Mouse (Mus musculus): ENCODE results near the gene Rtp2. TPM values are rescaled to one million over a fixed set of nuclear protein-coding genes. Genes with fewer than 3 reads are reported as not detected.

Rtp2 gene
- polyA plus RNA-seq, 1 experiment: not detected

DNA sequence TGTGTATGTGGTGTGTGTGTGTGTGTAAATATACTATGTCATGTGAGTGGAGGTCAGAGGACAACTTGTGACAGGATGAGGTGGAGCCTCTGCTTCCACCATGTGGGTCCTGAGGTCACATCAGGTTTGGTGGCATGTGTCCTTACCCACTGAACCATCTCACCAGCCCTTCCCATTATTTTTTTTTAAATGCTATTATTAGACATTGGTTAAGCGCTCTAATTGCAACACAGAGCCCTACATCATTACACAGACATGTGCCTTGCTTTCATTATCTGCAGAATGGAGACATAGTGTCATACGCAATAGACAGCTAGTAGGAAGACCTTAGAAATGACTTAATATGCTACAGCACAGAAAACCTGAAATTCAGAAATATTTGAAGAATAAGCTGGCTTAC, 44.0 kb upstream of the Rtp2 start:
- H3K27ac ChIP-seq (ENCODE audit: insufficient read depth, low read length): no peak overlapping the region
- peaks cover 3% of the 10 kb centered on the region; the same call in 1 of the 2 replicates for H3K4me1 ChIP-seq (ENCODE audit: control insufficient read depth, insufficient read depth, insufficient read length)
- 89% methylated on average over 2 of the region's 2 CpGs for WGBS
- DNase-seq (ENCODE audit: low read depth in 1 of 2, low spot score in 2 of 2): no peak
- peaks cover 48% of the 10 kb centered on the region for H3K36me3 ChIP-seq (ENCODE audit: control insufficient read depth, insufficient read depth, low read length)
- TF ChIP-seq CTCF (IDR thresholded peaks at IDR 0.05; ENCODE audit: extremely low read depth, insufficient read depth, insufficient read length, insufficient replicate concordance) (no peak), POLR2A (IDR thresholded peaks at IDR 0.05; ENCODE audit: low read depth, low read length) (no peak)
- H3K27me3 ChIP-seq (ENCODE audit: control insufficient read depth, insufficient read depth, low read length): no peaks in the 10 kb centered on the region
- no peak overlapping the region for H3K4me3 ChIP-seq (ENCODE audit: extremely low read depth, insufficient read depth, insufficient read length)

DNA sequence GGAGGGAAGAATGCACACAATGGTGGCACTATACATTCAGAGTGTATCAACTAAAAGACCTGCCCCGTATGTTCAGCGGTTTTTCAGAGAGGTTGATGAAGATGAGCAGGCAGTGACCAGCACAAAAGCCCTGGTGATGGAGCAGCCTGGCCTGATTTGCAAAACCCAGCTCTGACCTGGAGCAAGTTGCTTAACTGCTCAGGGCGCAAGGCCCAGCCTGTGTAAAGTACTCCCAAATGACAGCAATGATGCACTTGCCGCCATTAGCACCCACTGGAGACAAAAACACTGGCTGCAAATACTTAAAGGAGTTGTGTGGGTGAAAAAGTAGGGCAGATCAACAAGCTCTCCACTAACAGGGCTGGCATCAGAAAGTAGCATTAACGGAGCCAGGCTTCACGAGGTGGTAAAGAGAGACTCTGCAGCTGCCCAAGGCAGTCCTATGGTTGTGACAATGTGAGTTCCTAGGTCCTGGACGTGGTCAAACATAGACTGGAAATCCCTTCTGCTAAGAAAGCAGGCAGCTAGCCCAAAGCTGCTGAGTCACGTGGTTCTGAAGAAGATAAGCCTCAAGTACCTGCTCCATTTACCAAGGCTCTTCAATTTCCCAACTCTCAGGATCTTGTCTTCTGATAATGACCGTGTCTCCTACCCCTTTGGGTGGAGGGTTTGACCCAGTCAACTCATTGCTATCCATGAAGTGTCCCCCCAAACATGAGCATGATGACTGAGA, 41.6 kb upstream of the Rtp2 start:
- no peak for DNase-seq (ENCODE audit: low read depth in 1 of 2, low spot score in 2 of 2)
- Histone ChIP-seq H3K27me3 (ENCODE audit: control insufficient read depth, insufficient read depth, low read length) (no peaks in the 10 kb centered on the region), H3K4me1 (ENCODE audit: control insufficient read depth, insufficient read depth, insufficient read length) (no peaks in the 10 kb centered on the region), H3K4me3 (ENCODE audit: extremely low read depth, insufficient read depth, insufficient read length) (no peak overlapping the region), H3K36me3 (ENCODE audit: control insufficient read depth, insufficient read depth, low read length) (peaks cover 69% of the 10 kb centered on the region), H3K27ac (ENCODE audit: insufficient read depth, low read length) (no peak overlapping the region)
- no peak for TF ChIP-seq POLR2A (IDR thresholded peaks at IDR 0.05; ENCODE audit: low read depth, low read length)
- no peak for TF ChIP-seq CTCF (IDR thresholded peaks at IDR 0.05; ENCODE audit: extremely low read depth, insufficient read depth, insufficient read length, insufficient replicate concordance)
- 88% methylated on average over 9 of the region's 9 CpGs for WGBS

DNA sequence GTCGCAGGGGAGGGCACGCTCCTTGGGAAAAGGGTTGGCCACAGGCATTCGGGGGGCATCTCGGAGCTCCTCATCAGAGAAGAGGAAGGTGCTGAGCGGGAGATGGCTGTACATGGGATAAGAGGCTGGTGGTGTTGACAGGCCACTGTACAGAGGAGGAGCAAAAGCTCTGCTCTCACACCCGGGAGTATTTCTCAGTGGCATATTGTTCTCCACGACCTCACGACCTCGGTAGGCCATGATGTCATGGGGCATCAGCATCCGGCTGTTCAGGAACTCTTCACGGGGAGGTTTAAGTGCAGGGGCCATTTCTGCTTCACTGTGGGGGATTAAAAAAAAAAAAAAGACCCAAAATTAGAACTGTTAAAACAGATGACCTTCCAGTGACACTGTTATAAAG, 40.7 kb upstream of the Rtp2 start:
- H3K27me3 ChIP-seq (ENCODE audit: control insufficient read depth, insufficient read depth, low read length): no peaks in the 10 kb centered on the region
- H3K27ac ChIP-seq (ENCODE audit: insufficient read depth, low read length): no peak overlapping the region
- H3K4me1 ChIP-seq (ENCODE audit: control insufficient read depth, insufficient read depth, insufficient read length): no peaks in the 10 kb centered on the region
- H3K36me3 ChIP-seq (ENCODE audit: control insufficient read depth, insufficient read depth, low read length): peaks cover 77% of the 10 kb centered on the region
- no peak overlapping the region for H3K4me3 ChIP-seq (ENCODE audit: extremely low read depth, insufficient read depth, insufficient read length)
- 92% methylated on average over 11 of the region's 11 CpGs for WGBS
- DNase-seq (ENCODE audit: low read depth in 1 of 2, low spot score in 2 of 2): no peak
- TF ChIP-seq CTCF (IDR thresholded peaks at IDR 0.05; ENCODE audit: extremely low read depth, insufficient read depth, insufficient read length, insufficient replicate concordance) (no peak), POLR2A (IDR thresholded peaks at IDR 0.05; ENCODE audit: low read depth, low read length) (no peak)

DNA sequence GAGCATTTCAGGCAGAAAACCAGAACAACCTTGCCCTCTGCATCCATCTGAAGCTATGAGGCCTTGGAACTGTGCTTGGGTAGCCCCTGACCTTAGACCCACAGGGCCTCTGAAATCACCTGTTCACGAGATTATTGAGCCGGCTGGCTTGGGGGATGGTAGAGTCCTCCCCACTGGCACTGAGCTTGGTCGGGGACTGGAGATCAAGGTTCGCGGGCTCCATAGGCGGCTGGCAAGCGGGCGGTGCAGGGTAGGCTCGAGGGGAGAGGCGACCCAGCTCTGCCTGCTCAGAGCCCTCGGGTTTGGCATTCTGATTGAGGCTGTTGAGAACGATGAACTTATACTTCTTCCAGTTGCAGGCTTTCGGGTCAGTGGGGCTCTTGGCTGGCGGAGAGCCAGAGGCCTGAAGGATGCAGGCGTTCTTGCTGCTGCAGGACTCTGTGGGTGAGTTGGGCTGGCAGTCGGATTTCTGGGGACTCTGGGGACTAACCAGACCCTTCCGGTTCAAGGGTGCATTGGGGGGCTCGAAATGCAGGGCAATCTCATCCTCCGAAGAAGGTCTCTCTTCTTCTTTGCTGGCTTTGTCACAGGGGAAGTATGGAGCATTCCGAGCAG, 40.0 kb upstream of the Rtp2 start:
- no peaks in the 10 kb centered on the region for H3K27me3 ChIP-seq (ENCODE audit: control insufficient read depth, insufficient read depth, low read length)
- no peak overlapping the region for H3K4me3 ChIP-seq (ENCODE audit: extremely low read depth, insufficient read depth, insufficient read length)
- H3K36me3 ChIP-seq (ENCODE audit: control insufficient read depth, insufficient read depth, low read length): peaks cover 80% of the 10 kb centered on the region
- TF ChIP-seq POLR2A (IDR thresholded peaks at IDR 0.05; ENCODE audit: low read depth, low read length) (no peak), CTCF (IDR thresholded peaks at IDR 0.05; ENCODE audit: extremely low read depth, insufficient read depth, insufficient read length, insufficient replicate concordance) (no peak)
- H3K27ac ChIP-seq (ENCODE audit: insufficient read depth, low read length): no peak overlapping the region
- no peaks in the 10 kb centered on the region for H3K4me1 ChIP-seq (ENCODE audit: control insufficient read depth, insufficient read depth, insufficient read length)
- no peak for DNase-seq (ENCODE audit: low read depth in 1 of 2, low spot score in 2 of 2)
- WGBS: 91% methylated on average over 20 of the region's 20 CpGs

DNA sequence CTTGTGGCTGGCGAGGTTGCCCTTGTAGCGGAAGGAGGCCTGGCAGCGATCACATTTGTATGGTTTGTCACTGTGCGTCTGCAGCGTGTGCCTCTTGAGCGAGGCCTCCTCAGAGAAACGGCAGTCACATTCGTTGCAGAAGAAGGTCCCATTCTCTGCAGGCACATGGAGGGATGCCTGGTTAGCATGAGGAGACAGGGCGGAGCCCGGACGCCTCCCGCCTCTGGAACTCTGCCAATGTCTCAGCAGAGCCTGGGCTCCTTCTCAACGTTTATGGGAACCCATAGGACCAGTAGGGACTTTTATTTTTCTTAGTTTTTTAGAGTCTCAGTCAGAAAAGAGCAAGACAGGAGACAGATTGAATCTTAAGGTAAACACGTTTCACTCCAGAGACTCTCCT, 37.7 kb upstream of the Rtp2 start:
- H3K4me3 ChIP-seq (ENCODE audit: extremely low read depth, insufficient read depth, insufficient read length): no peak overlapping the region
- WGBS: 76% methylated on average over 14 of the region's 14 CpGs
- peaks cover 81% of the 10 kb centered on the region for H3K36me3 ChIP-seq (ENCODE audit: control insufficient read depth, insufficient read depth, low read length)
- H3K4me1 ChIP-seq (ENCODE audit: control insufficient read depth, insufficient read depth, insufficient read length): no peaks in the 10 kb centered on the region
- no peaks in the 10 kb centered on the region for H3K27me3 ChIP-seq (ENCODE audit: control insufficient read depth, insufficient read depth, low read length)
- no peak for DNase-seq (ENCODE audit: low read depth in 1 of 2, low spot score in 2 of 2)
- no peak for TF ChIP-seq POLR2A (IDR thresholded peaks at IDR 0.05; ENCODE audit: low read depth, low read length)
- TF ChIP-seq CTCF (IDR thresholded peaks at IDR 0.05; ENCODE audit: extremely low read depth, insufficient read depth, insufficient read length, insufficient replicate concordance): no peak
- no peak overlapping the region for H3K27ac ChIP-seq (ENCODE audit: insufficient read depth, low read length)

DNA sequence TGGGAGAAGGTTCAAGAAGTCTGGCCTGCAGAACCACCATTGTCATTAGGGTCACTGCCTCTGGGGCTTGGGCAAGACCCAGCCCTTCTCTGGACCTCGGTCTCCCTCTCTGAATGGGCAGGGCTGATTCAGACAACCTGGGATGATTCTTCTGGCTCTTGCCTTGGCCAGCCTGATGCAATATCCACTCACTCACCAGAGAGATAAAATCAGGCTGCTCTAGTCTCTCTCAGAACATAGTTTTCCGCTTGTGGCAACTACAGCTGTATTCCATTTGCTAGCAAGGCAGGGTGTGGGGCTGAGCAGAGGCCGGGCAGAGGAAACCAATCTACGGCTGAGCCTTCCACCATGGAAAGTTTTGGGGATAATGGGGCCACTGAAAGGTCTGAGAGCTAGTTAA, 36.7 kb upstream of the Rtp2 start:
- no peaks in the 10 kb centered on the region for H3K4me1 ChIP-seq (ENCODE audit: control insufficient read depth, insufficient read depth, insufficient read length)
- 89% methylated on average over 4 of the region's 4 CpGs for WGBS
- no peak for DNase-seq (ENCODE audit: low read depth in 1 of 2, low spot score in 2 of 2)
- TF ChIP-seq CTCF (IDR thresholded peaks at IDR 0.05; ENCODE audit: extremely low read depth, insufficient read depth, insufficient read length, insufficient replicate concordance): no peak
- no peak for TF ChIP-seq POLR2A (IDR thresholded peaks at IDR 0.05; ENCODE audit: low read depth, low read length)
- H3K27ac ChIP-seq (ENCODE audit: insufficient read depth, low read length): no peak overlapping the region
- H3K36me3 ChIP-seq (ENCODE audit: control insufficient read depth, insufficient read depth, low read length): peaks cover 80% of the 10 kb centered on the region
- H3K4me3 ChIP-seq (ENCODE audit: extremely low read depth, insufficient read depth, insufficient read length): no peak overlapping the region
- no peaks in the 10 kb centered on the region for H3K27me3 ChIP-seq (ENCODE audit: control insufficient read depth, insufficient read depth, low read length)

DNA sequence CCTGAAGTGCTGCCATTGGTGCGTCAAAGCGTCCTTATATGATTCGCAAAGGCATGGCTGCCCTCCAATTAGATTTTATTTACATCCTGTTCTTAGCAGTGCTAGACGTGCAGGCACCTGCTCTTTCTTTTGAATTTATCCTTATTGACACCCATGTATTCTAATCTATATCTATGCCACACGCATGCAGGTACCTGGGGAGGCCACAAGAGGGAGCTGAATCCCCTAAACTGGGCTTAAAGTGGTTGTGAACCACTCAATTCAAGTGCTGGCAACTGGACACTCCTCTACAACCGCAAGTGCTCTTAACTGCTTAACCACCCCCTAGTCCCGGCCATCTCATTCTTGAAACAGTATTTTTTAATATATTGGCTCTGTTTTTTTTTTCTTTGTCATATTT, 35.1 kb upstream of the Rtp2 start:
- H3K4me3 ChIP-seq (ENCODE audit: extremely low read depth, insufficient read depth, insufficient read length): no peak overlapping the region
- H3K27ac ChIP-seq (ENCODE audit: insufficient read depth, low read length): no peak overlapping the region
- H3K36me3 ChIP-seq (ENCODE audit: control insufficient read depth, insufficient read depth, low read length): peaks cover 65% of the 10 kb centered on the region
- H3K27me3 ChIP-seq (ENCODE audit: control insufficient read depth, insufficient read depth, low read length): no peaks in the 10 kb centered on the region
- no peak for DNase-seq (ENCODE audit: low read depth in 1 of 2, low spot score in 2 of 2)
- 82% methylated on average over 7 of the region's 7 CpGs for WGBS
- no peaks in the 10 kb centered on the region for H3K4me1 ChIP-seq (ENCODE audit: control insufficient read depth, insufficient read depth, insufficient read length)
- TF ChIP-seq CTCF (IDR thresholded peaks at IDR 0.05; ENCODE audit: extremely low read depth, insufficient read depth, insufficient read length, insufficient replicate concordance): peak; percentile 39; the same call in 1 of the 2 replicates
- TF ChIP-seq POLR2A (IDR thresholded peaks at IDR 0.05; ENCODE audit: low read depth, low read length): no peak

Data from spleen, adult 2 months (tissue).